Mouse (Mus musculus) intestine, postnatal 0 days (tissue): ENCODE measurements around the gene Zfp568. TPM values are rescaled to one million over a fixed set of nuclear protein-coding genes. Genes with fewer than 3 reads are reported as not detected.

ENCODE experiments used
- ATAC-seq: fragments of 200-750 bp; cut with Nextera tagmentation; 2 replicates; pipeline ENCODE4 v1.8.0; 2017; ENCODE audit warnings: mild to moderate bottlenecking, moderate TSS enrichment, moderate library complexity
- H3K27ac ChIP-seq: fragments of 300-500 bp; sonication (generic); 2 replicates; pipeline ENCODE4 v1.5.1; 2014; ENCODE audit warnings: mild to moderate bottlenecking, low read depth, low read length, moderate library complexity
- H3K27me3 ChIP-seq: fragments of 300-500 bp; sonication (generic); replicated peaks from 2 replicates; pipeline ENCODE4 v1.6.1; 2014; ENCODE audit warnings: low read length, mixed read lengths; ENCODE audit not compliant: control insufficient read depth, insufficient read depth
- H3K36me3 ChIP-seq: fragments of 300-500 bp; sonication (generic); 2 replicates; pipeline ENCODE4 v1.6.1; 2014; ENCODE audit warnings: mild to moderate bottlenecking, moderate library complexity; ENCODE audit not compliant: control insufficient read depth, insufficient read depth
- H3K4me1 ChIP-seq: fragments of 300-500 bp; sonication (generic); replicated peaks from 2 replicates; pipeline ENCODE4 v1.6.1; 2014; ENCODE audit warnings: antibody characterized with exemption, low read length, mixed read lengths; ENCODE audit not compliant: control insufficient read depth, insufficient read depth
- H3K4me2 ChIP-seq: fragments of 300-500 bp; sonication (generic); replicated peaks from 2 replicates; pipeline ENCODE4 v1.6.1; 2014; ENCODE audit warnings: low read depth, mild to moderate bottlenecking, moderate library complexity
- H3K4me3 ChIP-seq: fragments of 300-500 bp; sonication (generic); 2 replicates; pipeline ENCODE4 v1.5.1; 2014; ENCODE audit warnings: low read depth, low read length
- H3K9ac ChIP-seq: fragments of 300-500 bp; sonication (generic); 2 replicates; pipeline ENCODE4 v1.6.1; 2014; ENCODE audit warnings: mild to moderate bottlenecking, low read depth, low read length
- H3K9me3 ChIP-seq: fragments of 300-500 bp; sonication (generic); 2 replicates; pipeline ENCODE4 v1.6.1; 2016; ENCODE audit warnings: mixed run types; ENCODE audit not compliant: control insufficient read depth
- CTCF ChIP-seq: sonication (generic); IDR thresholded peaks from 2 replicates; pipeline ENCODE4 v1.5.1; 2016; ENCODE audit warnings: low read depth, mild to moderate bottlenecking, control low read depth, antibody characterized with exemption, moderate library complexity
- WGBS: fragments of 180-500 bp; shearing (Covaris S2); extraction: QIAGEN DNeasy Blood & Tissue Kit; methylation state at CpG from one replicate; pipeline ENCODE4 v1.1.7; 2014; 5-methylcytosine and 5-hydroxymethylcytosine counted together
- polyA plus RNA-seq: library from polyadenylated mRNA; unstranded; fragments of >200 nt; fragmentation: Nextera tagmentation; extraction: Ambion mirVana; gene quantifications from 2 replicates; pipeline ENCODE4 v1.2.1, GENCODE M21; 2015

Zfp568 gene
- polyA plus RNA-seq, 1 experiment from 2014 or later: 5.5 TPM

DNA sequence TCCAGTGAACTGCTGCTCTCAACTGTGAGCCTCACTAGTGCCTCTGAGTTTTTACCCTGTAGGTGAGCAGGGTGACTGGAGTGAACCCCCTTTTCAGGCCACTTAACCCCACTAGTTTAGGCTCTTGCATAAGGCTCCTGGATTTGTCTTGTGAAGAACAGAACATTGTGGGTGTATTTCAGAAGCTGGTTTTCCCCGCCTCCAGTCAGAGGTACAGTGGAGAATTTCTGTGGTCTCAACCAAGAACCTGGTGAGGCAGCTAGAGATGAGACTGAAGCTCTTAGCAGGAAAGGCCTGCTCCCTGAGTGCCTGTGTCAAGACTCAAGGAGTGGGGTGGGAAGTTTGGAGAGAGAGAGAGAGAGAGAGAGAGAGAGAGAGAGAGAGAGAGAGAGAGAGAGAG, 23.8 kb downstream of the Zfp568 start:
- no peaks in the 10 kb centered on the region for H3K9me3 ChIP-seq
- TF ChIP-seq CTCF: no peak
- H3K36me3 ChIP-seq: peaks cover 49% of the 10 kb centered on the region
- H3K4me3 ChIP-seq: no peak overlapping the region
- ATAC-seq: no peak
- no peaks in the 10 kb centered on the region for H3K27me3 ChIP-seq
- 91% methylated on average over 1 of the region's 1 CpGs for WGBS
- no peaks in the 10 kb centered on the region for H3K4me1 ChIP-seq
- H3K27ac ChIP-seq: no peak overlapping the region
- no peak overlapping the region for H3K4me2 ChIP-seq
- no peak overlapping the region for H3K9ac ChIP-seq

DNA sequence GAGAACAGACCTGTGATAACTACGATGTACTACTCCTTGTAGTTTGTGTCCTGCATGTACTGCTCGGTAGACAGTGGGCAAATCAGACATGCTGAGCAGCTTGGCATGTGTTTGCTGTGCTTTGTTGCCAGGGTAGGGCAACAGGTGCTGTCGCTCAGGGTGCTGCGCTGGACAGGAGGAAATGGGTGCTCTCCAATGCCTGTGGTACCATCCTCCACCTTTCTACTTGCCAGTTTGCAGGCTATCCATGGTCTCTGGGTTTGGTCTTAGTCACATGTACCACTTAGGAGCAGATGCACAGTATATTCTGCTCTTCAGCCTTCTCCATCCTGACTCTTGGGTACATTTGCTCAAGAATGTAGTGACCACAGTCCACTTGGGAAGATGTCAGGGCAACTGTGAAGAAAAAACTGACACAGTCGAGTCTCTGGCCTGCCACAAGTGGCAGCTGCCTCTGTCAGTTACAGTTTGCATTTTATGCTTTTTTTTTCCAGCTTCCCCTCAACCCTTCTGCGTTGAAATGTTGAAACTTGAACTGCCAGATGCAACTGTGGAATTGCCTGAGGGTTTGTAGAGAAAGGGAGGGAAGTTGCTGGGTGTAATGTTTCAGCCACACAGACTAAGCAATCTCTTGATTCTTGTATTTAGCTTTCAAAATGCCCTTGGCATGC, 24.4 kb downstream of the Zfp568 start:
- H3K36me3 ChIP-seq: peaks cover 53% of the 10 kb centered on the region
- H3K27me3 ChIP-seq: no peaks in the 10 kb centered on the region
- no peak overlapping the region for H3K4me2 ChIP-seq
- no peak overlapping the region for H3K9ac ChIP-seq
- no peaks in the 10 kb centered on the region for H3K4me1 ChIP-seq
- no peak for ATAC-seq
- H3K9me3 ChIP-seq: no peaks in the 10 kb centered on the region
- H3K27ac ChIP-seq: no peak overlapping the region
- 72% methylated on average over 6 of the region's 6 CpGs for WGBS
- TF ChIP-seq CTCF: no peak
- no peak overlapping the region for H3K4me3 ChIP-seq

DNA sequence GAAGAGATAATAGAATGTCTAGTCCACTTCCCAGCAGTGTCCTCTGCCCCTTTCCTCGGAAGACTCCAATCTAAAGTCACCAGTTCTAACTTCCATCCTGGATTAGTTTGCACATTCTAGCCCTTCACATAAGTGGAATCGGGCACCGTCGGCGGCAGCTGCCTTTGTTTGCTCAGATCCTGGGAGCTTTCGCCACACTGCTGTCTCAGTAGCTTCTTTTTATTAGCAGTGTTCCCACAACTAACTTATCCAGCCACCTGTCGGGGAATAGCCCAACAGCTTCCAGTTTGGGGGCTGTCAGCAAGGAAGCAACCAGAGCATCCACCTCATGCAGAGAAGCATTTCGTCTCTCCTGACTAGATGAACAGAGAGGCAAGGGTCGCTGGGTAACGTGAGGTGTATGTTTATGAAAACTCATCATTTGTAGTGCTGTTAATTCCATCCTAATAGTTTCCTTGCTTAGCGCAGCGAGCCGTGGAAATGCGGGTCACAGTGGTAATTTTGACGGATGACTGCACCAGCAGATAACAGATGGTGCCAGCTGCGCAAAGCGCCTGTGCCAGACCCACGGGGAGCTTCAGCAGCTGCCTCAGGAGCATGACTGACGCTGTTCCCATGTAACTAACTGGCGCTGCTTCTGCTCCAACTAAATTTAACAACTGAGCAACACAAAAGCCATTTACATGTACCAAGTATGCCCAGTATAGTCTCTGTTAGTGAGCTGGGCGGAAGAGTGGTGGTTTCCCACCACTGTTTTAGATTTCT, 25.7 kb downstream of the Zfp568 start:
- H3K27ac ChIP-seq: no peak overlapping the region
- 50% methylated on average over 21 of the region's 21 CpGs for WGBS
- H3K27me3 ChIP-seq: no peaks in the 10 kb centered on the region
- no peak overlapping the region for H3K9ac ChIP-seq
- no peak for TF ChIP-seq CTCF
- H3K9me3 ChIP-seq: no peaks in the 10 kb centered on the region
- ATAC-seq: no peak
- H3K4me1 ChIP-seq: no peaks in the 10 kb centered on the region
- no peak overlapping the region for H3K4me2 ChIP-seq
- no peak overlapping the region for H3K4me3 ChIP-seq
- H3K36me3 ChIP-seq: peaks cover 60% of the 10 kb centered on the region

GRCm38 (mm10) chr7:30010551-30011195, 26.9 kb downstream of the Zfp568 start:
- H3K4me2 ChIP-seq: no peak overlapping the region
- no peaks in the 10 kb centered on the region for H3K27me3 ChIP-seq
- peaks cover 63% of the 10 kb centered on the region for H3K36me3 ChIP-seq
- H3K4me1 ChIP-seq: no peaks in the 10 kb centered on the region
- no peak for TF ChIP-seq CTCF
- no peak for ATAC-seq
- H3K27ac ChIP-seq: no peak overlapping the region
- WGBS: 70% methylated on average over 10 of the region's 10 CpGs
- H3K9ac ChIP-seq: no peak overlapping the region
- no peaks in the 10 kb centered on the region for H3K9me3 ChIP-seq
- no peak overlapping the region for H3K4me3 ChIP-seq

GRCm38 (mm10) chr7:30012956-30013363, 29.2 kb downstream of the Zfp568 start:
- ATAC-seq: 0 out of 2 replicates have a peak, but pooled peaks have one; percentile 38
- no peaks in the 10 kb centered on the region for H3K27me3 ChIP-seq
- no peak overlapping the region for H3K4me3 ChIP-seq
- H3K9ac ChIP-seq: no peak overlapping the region
- H3K4me2 ChIP-seq: no peak overlapping the region
- TF ChIP-seq CTCF: peak; percentile 85
- no peak overlapping the region for H3K27ac ChIP-seq
- no peaks in the 10 kb centered on the region for H3K9me3 ChIP-seq
- H3K4me1 ChIP-seq: no peaks in the 10 kb centered on the region
- H3K36me3 ChIP-seq: peaks cover 72% of the 10 kb centered on the region
- 79% methylated on average over 4 of the region's 4 CpGs for WGBS

DNA sequence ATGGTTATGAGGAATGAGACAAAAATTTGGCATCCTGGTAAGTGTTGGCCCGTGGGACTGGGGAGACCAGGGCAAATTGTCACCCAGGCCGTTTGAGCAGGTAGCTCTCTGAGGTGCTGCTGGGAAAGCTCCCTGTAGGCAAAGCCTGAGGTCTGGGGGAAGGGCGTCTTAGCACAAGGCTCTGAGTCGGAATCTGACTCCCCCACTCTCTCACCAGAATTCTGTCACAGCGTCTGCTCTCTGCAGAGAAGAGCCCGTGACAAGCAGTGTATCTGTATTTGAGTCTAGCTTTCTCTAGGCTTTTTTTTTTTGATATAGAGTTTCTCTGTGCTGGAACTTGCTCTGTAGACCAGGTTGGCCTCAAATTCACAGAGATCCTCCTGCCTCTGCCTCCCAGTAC, 33.5 kb downstream of the Zfp568 start:
- no peak overlapping the region for H3K9ac ChIP-seq
- no peaks in the 10 kb centered on the region for H3K27me3 ChIP-seq
- H3K9me3 ChIP-seq: no peaks in the 10 kb centered on the region
- no peak overlapping the region for H3K4me2 ChIP-seq
- H3K4me1 ChIP-seq: no peaks in the 10 kb centered on the region
- TF ChIP-seq CTCF: no peak
- ATAC-seq: no peak
- WGBS: 95% methylated on average over 6 of the region's 6 CpGs
- H3K4me3 ChIP-seq: no peak overlapping the region
- no peak overlapping the region for H3K27ac ChIP-seq
- H3K36me3 ChIP-seq: peaks cover 75% of the 10 kb centered on the region
